Mouse (Mus musculus) testis, adult 2 months (tissue): ENCODE measurements at regions not wholly inside any gene's neighbourhood (a gene's known extent, or its start where the extent isn't known, plus 50 kb on each side); places are given as distances from the start of the nearest gene placed in this dataset.

Experiments used
- CTCF ChIP-seq: fragments of 200-500 bp; IDR thresholded peaks from 2 replicates; pipeline ENCODE4 v1.5.1; 2012; ENCODE audit warnings: low read depth, mild to moderate bottlenecking, inconsistent platforms, low read length, moderate library complexity; ENCODE audit not compliant: control insufficient read depth, insufficient read depth, insufficient replicate concordance
- POLR2A ChIP-seq: fragments of 200-500 bp; IDR thresholded peaks from 2 replicates; pipeline ENCODE4 v1.6.1; 2012; ENCODE audit warnings: low read depth, mild to moderate bottlenecking, inconsistent platforms, low read length, moderate library complexity; ENCODE audit not compliant: control insufficient read depth

DNA sequence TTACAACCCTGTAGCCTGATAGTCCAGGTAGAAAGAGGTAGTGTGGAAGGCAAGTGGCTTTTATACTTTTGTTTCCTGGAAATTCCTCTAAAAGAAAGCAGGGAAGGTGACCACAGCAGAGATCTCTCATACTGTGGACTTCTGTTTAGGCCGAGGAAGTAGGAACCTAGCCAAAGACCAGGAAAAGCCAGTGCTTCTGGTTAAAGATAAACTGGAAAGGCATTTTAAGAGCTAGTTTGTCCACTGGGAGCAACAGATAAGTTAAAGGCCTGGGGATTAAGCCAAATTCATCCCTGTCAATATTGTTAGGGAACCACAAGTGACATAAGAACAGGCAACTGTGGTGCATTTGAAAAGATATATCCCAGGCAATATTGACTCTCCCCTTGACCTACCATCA is 68.5 kb downstream of the Edn1 start:
- TF ChIP-seq CTCF: no peak
- no peak for TF ChIP-seq POLR2A
